In the genomic region with DNA sequence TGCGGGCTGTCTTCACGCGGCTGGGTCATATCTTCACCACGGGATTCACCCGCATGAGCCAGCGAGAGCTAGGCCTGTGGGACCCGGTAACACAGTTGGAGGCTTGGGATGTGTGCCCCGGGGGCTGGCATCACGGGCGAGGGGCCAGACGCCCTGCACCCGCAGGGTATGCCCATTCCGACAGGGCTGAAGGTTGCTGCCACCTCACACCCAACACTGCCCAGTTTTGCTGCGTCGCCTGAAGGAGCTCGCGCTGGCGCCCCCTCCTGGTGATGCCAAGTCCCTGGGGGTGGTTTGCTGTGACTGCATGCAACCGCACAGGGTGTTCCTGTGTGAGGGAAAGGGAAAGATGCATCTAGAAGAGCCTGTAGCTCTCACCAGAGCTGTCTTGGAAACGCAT, we compare ENCODE assay signal across 8 mouse cellular contexts. TPM values are rescaled to one million over a fixed set of nuclear protein-coding genes. Genes with fewer than 3 reads are reported as not detected.
DNase-seq lines count a peak whose midpoint lies in the region; ATAC-seq and TF ChIP-seq lines count a peak whose summit lies in the region.

No protein-coding gene starts in this region.

- H3K9me3 ChIP-seq in hindbrain, postnatal 0 days (ENCODE audit: low read length), result no peaks in the 10 kb centered on the region

- no peak; the same call in 1 of the 2 replicates for ATAC-seq in cerebellum, adult (ENCODE audit: insufficient number of reproducible peaks, low FRiP score, low TSS enrichment)
- ATAC-seq in hindbrain, postnatal 0 days, result peak; percentile 55

- no peaks in the 10 kb centered on the region for H3K4me1 ChIP-seq in hindbrain, postnatal 0 days (ENCODE audit: insufficient read depth, low read length)

- H3K36me3 ChIP-seq in hindbrain, postnatal 0 days (ENCODE audit: insufficient read depth, low read length), result peaks cover 21% of the 10 kb centered on the region; the same call in 1 of the 2 replicates

- no peaks in the 10 kb centered on the region for H3K27me3 ChIP-seq in hindbrain, postnatal 0 days (ENCODE audit: insufficient read depth, low read length)

- peak; percentile 72 for DNase-seq in cerebellum, adult 11 months
- peak; percentile 79 for DNase-seq in cerebellum, adult 9-10 months
- peak; percentile 64 to 72 for DNase-seq in frontal cortex, postnatal 14 days (ENCODE audit: low spot score in 2 of 2)
- peak; percentile 80 for DNase-seq in hindbrain, postnatal 0 days (ENCODE audit: low spot score)
- DNase-seq in left cerebral cortex, postnatal 36 days (ENCODE audit: low spot score in 2 of 2), result peak; percentile 70 to 79
- peak; percentile 72 for DNase-seq in mesoderm, embryonic 11.5 days (ENCODE audit: low read depth, low spot score)
- peak; percentile 88 for DNase-seq in right cerebral cortex, postnatal 4 days

- WGBS in hindbrain, postnatal 0 days, result 18% methylated on average over 20 of the region's 20 CpGs

- H3K4me2 ChIP-seq in hindbrain, postnatal 0 days (ENCODE audit: low read depth, low read length), result peak overlapping the region; percentile 27; the same call in 1 of the 2 replicates

- H3K9ac ChIP-seq in hindbrain, postnatal 0 days (replicated peaks; ENCODE audit: low read length), result no peak overlapping the region

- H3K4me3 ChIP-seq in hindbrain, postnatal 0 days (ENCODE audit: low read length), result no peak overlapping the region

- no peak overlapping the region for H3K27ac ChIP-seq in hindbrain, postnatal 0 days

- intact Hi-C loops in left cerebral cortex, postnatal 36 days (cut with DNase I), result loop anchor here (10.0 kb wide), 1 partner anchor 363 kb away; no protein-coding TSS in a partner anchor

- peak; percentile 84 for TF ChIP-seq CTCF in hindbrain, postnatal 0 days (IDR thresholded peaks at IDR 0.05; ENCODE audit: low read depth)

RNA-seq across cellular contexts. Expression of a gene that starts 5.6 kb away (rescaled TPM):
- 0.83 and 1.3 TPM in 2 replicates for total RNA-seq in hindbrain, postnatal 0 days (2014; rRNA removed)
- 2.1 and 2.4 TPM in 2 replicates for polyA plus RNA-seq in hindbrain, postnatal 0 days (2015; fragmentation: Nextera tagmentation; extraction: Ambion mirVana)
- total RNA-seq in left cerebral cortex, postnatal 36 days (2021), result 10 to 100 TPM; 33.3 to 45.9 TPM

RNA-seq across cellular contexts. Expression of a gene that starts 21.7 kb away (rescaled TPM):
- total RNA-seq in hindbrain, postnatal 0 days (2014; rRNA removed), result 71.6 and 77.1 TPM in 2 replicates
- polyA plus RNA-seq in hindbrain, postnatal 0 days (2015; fragmentation: Nextera tagmentation; extraction: Ambion mirVana), result 27.1 and 30.6 TPM in 2 replicates
- total RNA-seq in left cerebral cortex, postnatal 36 days (2021), result 10 to 100 TPM; 84.9 to 99.0 TPM

RNA-seq across cellular contexts. Expression of a gene that starts 25.6 kb away (rescaled TPM):
- 126 and 127 TPM in 2 replicates for total RNA-seq in hindbrain, postnatal 0 days (2014; rRNA removed)
- polyA plus RNA-seq in hindbrain, postnatal 0 days (2015; fragmentation: Nextera tagmentation; extraction: Ambion mirVana), result 13.8 and 15.0 TPM in 2 replicates
- 100 to 1,000 TPM; 277 to 296 TPM for total RNA-seq in left cerebral cortex, postnatal 36 days (2021)

RNA-seq across cellular contexts. Expression of a gene that starts 47.1 kb away (rescaled TPM):
- total RNA-seq in hindbrain, postnatal 0 days (2014; rRNA removed), result 3.6 and 4.7 TPM in 2 replicates
- polyA plus RNA-seq in hindbrain, postnatal 0 days (2015; fragmentation: Nextera tagmentation; extraction: Ambion mirVana), result 2.1 TPM in 2 replicates
- total RNA-seq in left cerebral cortex, postnatal 36 days (2021), result 1 to 10 TPM; 1.2 to 1.3 TPM

RNA-seq across cellular contexts. Expression of a gene that starts 48.0 kb away (rescaled TPM):
- total RNA-seq in hindbrain, postnatal 0 days (2014; rRNA removed), result 13.7 and 17.8 TPM in 2 replicates
- polyA plus RNA-seq in hindbrain, postnatal 0 days (2015; fragmentation: Nextera tagmentation; extraction: Ambion mirVana), result 14.3 and 17.2 TPM in 2 replicates
- 1 to 10 TPM; 3.9 to 4.6 TPM for total RNA-seq in left cerebral cortex, postnatal 36 days (2021)

Comparison
In these comparisons a context has a peak if more than half of its experiments do, and no peak if none do; other contexts are left out.
1. RNA of a gene that starts 5.6 kb away (total RNA-seq): 33.3 to 45.9 TPM in left cerebral cortex, postnatal 36 days; 0.83 to 1.3 TPM in hindbrain, postnatal 0 days; every median in the first group is over 10 times any median in the second.
2. Peak in every context shown above with its lines, with median percentiles within 50 percentile points of each other: DNase-seq.